Mouse (Mus musculus) neural tube, postnatal 0 days (tissue): ENCODE measurements around the gene Cstad. TPM values are rescaled to one million over a fixed set of nuclear protein-coding genes. Genes with fewer than 3 reads are reported as not detected.

Experiments used
- polyA plus RNA-seq: library from polyadenylated mRNA; unstranded; fragments of >200 nt; fragmentation: Nextera tagmentation; extraction: Ambion mirVana; gene quantifications from 2 replicates; pipeline ENCODE4 v1.2.1, GENCODE M21; 2015

The Cstad gene
- polyA plus RNA-seq, result 0.32 and 0.59 TPM in 2 replicates

DNA sequence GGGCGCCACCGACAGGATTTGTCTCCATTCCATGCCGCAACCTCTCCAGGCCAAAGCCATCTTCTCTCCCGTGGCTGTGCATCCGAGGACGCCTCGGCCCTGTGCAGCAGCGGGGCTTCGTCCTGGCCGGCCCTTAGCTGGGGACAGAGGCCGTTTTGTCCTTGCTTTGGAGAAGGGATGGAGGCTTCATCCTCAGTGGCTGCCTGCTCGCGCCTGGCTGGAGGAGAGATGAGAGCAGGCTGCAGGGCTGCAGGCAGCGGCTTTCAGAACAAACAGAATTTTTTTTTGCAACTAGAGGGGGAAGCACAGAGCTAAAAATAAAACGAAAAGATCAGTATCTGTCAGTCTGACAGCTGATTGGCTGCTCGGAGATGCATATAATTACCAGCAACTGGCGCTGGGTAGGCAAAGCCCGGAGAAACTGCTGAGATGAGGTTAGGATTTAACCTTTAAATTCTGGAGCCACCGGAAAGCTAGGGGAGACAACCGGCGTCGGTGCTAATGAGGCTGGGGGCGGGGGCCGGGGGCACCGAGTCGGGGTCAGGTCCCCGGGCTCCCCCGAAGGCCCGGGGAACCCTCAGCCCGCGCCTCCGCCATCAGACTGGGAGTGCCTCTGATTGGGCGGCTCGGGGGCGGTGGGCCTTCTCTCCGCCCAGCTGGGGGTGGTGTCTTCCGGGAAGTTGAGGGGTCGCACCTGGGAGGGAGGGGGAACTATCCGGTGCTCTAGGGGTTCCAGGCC lies at the start of gene Cstad:
Gene Cstad, plus strand, starts transcription at position 400 of the 739 bp plus-strand sequence.

Other genes starting within 250 kb of the Cstad start
- gene Sh3glb2, start 235.7 kb upstream of the Cstad start, polyA plus RNA-seq, result 180 and 203 TPM in 2 replicates
- gene Miga2, start 230.8 kb upstream of the Cstad start, polyA plus RNA-seq, result 33.5 and 36.1 TPM in 2 replicates
- gene Dolpp1, start 202.8 kb upstream of the Cstad start, polyA plus RNA-seq, result 53.7 and 54.8 TPM in 2 replicates
- gene Crat, start 179.2 kb upstream of the Cstad start, polyA plus RNA-seq, result 25.8 and 29.2 TPM in 2 replicates
- gene Ptpa, start 179.0 kb upstream of the Cstad start, polyA plus RNA-seq, result 125 and 136 TPM in 2 replicates
- 2.4 and 6.8 TPM in 2 replicates for gene Ier5l, start 120.8 kb upstream of the Cstad start, polyA plus RNA-seq
- gene 1700001O22Rik, start 208.6 kb downstream of the Cstad start, polyA plus RNA-seq, result 2.3 and 2.4 TPM in 2 replicates
- 96.5 and 103 TPM in 2 replicates for gene Ntmt1, start 212.8 kb downstream of the Cstad start, polyA plus RNA-seq
- 44.4 and 45.8 TPM in 2 replicates for gene Asb6, start 235.3 kb downstream of the Cstad start, polyA plus RNA-seq
- gene Prrx2, start 239.9 kb downstream of the Cstad start, polyA plus RNA-seq, result 2.2 and 6.1 TPM in 2 replicates